Mouse (Mus musculus) testis, adult 2 months (tissue): ENCODE data around the gene Plk3. TPM values are rescaled to one million over a fixed set of nuclear protein-coding genes. Genes with fewer than 3 reads are reported as not detected.
A peak's percentile ranks its signal among the peaks of the same experiment; 100 is the strongest.

Source experiments
- H3K27ac ChIP-seq: fragments of 200-500 bp; 2 replicates; pipeline ENCODE4 v1.5.1; 2012; ENCODE audit warnings: low read depth, low read length; ENCODE audit not compliant: control insufficient read depth, insufficient read depth
- H3K27me3 ChIP-seq: fragments of 200-500 bp; 2 replicates; pipeline ENCODE4 v1.6.1; 2012; ENCODE audit warnings: mild to moderate bottlenecking, low read length, moderate library complexity; ENCODE audit not compliant: control insufficient read depth, insufficient read depth
- H3K36me3 ChIP-seq: fragments of 200-500 bp; 2 replicates; pipeline ENCODE4 v1.6.1; 2012; ENCODE audit warnings: mild to moderate bottlenecking, low read length; ENCODE audit not compliant: control insufficient read depth, insufficient read depth
- H3K4me1 ChIP-seq: fragments of 200-500 bp; 2 replicates; pipeline ENCODE4 v1.6.1; 2012; ENCODE audit warnings: low read length; ENCODE audit not compliant: control insufficient read depth, insufficient read depth
- H3K4me3 ChIP-seq: fragments of 200-500 bp; 2 replicates; pipeline ENCODE4 v1.5.1; 2012; ENCODE audit warnings: low read depth, mild to moderate bottlenecking, low read length, moderate library complexity, mixed read lengths; ENCODE audit not compliant: control insufficient read depth
- CTCF ChIP-seq: fragments of 200-500 bp; IDR thresholded peaks from 2 replicates; pipeline ENCODE4 v1.5.1; 2012; ENCODE audit warnings: low read depth, mild to moderate bottlenecking, inconsistent platforms, low read length, moderate library complexity; ENCODE audit not compliant: control insufficient read depth, insufficient read depth, insufficient replicate concordance
- POLR2A ChIP-seq: fragments of 200-500 bp; IDR thresholded peaks from 2 replicates; pipeline ENCODE4 v1.6.1; 2012; ENCODE audit warnings: low read depth, mild to moderate bottlenecking, inconsistent platforms, low read length, moderate library complexity; ENCODE audit not compliant: control insufficient read depth
- polyA plus RNA-seq: library from polyadenylated mRNA; depleted of rRNA; stranded (reverse); fragments of >200 nt; gene quantifications from 2 replicates; pipeline ENCODE4 v1.2.3, GENCODE M21; 2012

The Plk3 gene
- polyA plus RNA-seq, 1 experiment, result 0.94 TPM

DNA sequence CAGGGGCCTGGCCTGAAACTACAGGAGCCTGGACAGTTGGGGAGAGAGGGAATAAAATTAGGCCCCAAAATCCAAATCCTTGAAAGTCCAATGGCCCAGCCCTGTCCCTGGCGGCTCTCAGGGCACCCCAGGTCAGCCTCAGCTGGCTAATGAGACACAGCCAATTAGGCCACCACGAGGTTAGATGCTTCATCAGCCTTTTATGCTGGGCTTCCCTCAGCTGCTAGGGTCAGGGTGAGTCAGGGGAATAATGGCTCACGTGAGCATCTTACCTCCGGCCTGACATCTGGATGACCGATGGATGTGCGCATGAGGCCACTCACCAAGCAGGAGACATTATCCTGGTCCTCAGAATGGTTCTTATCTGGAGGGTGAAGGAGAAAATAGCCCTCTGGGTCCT, 3.0 kb downstream of the Plk3 start:
- no peak overlapping the region for H3K27ac ChIP-seq
- TF ChIP-seq CTCF (no peak), POLR2A (no peak)
- H3K36me3 ChIP-seq, result no peaks in the 10 kb centered on the region
- no peaks in the 10 kb centered on the region for H3K27me3 ChIP-seq
- H3K4me3 ChIP-seq, result no peak overlapping the region
- H3K4me1 ChIP-seq, result peaks cover 22% of the 10 kb centered on the region

- H3K4me1 ChIP-seq, result peaks cover 19% of the 10 kb centered on the region
- H3K4me3 ChIP-seq, result no peak overlapping the region
Observed at GRCm38 (mm10) chr4:117127991-117128686, 5.6 kb downstream of the Plk3 start.

GRCm38 (mm10) chr4:117126675-117127290, 7.0 kb downstream of the Plk3 start, which contains the start of gene Tctex1d4:
Gene Tctex1d4, plus strand, starts transcription at chr4:117126794.
- Histone ChIP-seq H3K36me3 (no peaks in the 10 kb centered on the region), H3K4me3 (no peak within 1 kb of the TSS), H3K27me3 (no peaks in the 10 kb centered on the region), H3K4me1 (peaks cover 14% of the 10 kb centered on the region), H3K27ac (peak within 1 kb of the TSS; percentile 16)
- TF ChIP-seq POLR2A (no peak), CTCF (no peak)

More at GRCm38 (mm10) chr4:117127991-117128686, 5.6 kb downstream of the Plk3 start:
- Histone ChIP-seq H3K27ac (no peak overlapping the region), H3K36me3 (no peaks in the 10 kb centered on the region), H3K27me3 (no peaks in the 10 kb centered on the region)
- TF ChIP-seq POLR2A (no peak), CTCF (no peak)

- Histone ChIP-seq H3K4me3 (no peak overlapping the region), H3K4me1 (peaks cover 14% of the 10 kb centered on the region)
- TF ChIP-seq CTCF (no peak), POLR2A (no peak)
Observed at GRCm38 (mm10) chr4:117125910-117126674, 7.7 kb downstream of the Plk3 start.

GRCm38 (mm10) chr4:117125348-117125909, 8.3 kb downstream of the Plk3 start, which contains the start of gene Btbd19:
Gene Btbd19, minus strand, starts transcription at chr4:117125725.
- H3K27ac ChIP-seq, result peak within 1 kb of the TSS; percentile 16
- peaks cover 19% of the 10 kb centered on the region for H3K4me1 ChIP-seq
- no peak for TF ChIP-seq CTCF
- TF ChIP-seq POLR2A, result no peak
- no peaks in the 10 kb centered on the region for H3K27me3 ChIP-seq
- H3K4me3 ChIP-seq, result no peak within 1 kb of the TSS
- H3K36me3 ChIP-seq, result no peaks in the 10 kb centered on the region

More at GRCm38 (mm10) chr4:117125910-117126674, 7.7 kb downstream of the Plk3 start:
- no peaks in the 10 kb centered on the region for H3K27me3 ChIP-seq
- H3K36me3 ChIP-seq, result no peaks in the 10 kb centered on the region
- H3K27ac ChIP-seq, result peak overlapping the region; percentile 16

GRCm38 (mm10) chr4:117124518-117125347, 9.0 kb downstream of the Plk3 start:
- Histone ChIP-seq H3K27me3 (no peaks in the 10 kb centered on the region), H3K27ac (peak overlapping the region; percentile 16), H3K36me3 (no peaks in the 10 kb centered on the region), H3K4me3 (no peak overlapping the region), H3K4me1 (peaks cover 26% of the 10 kb centered on the region)
- TF ChIP-seq CTCF (no peak), POLR2A (no peak)
